In the genomic region with DNA sequence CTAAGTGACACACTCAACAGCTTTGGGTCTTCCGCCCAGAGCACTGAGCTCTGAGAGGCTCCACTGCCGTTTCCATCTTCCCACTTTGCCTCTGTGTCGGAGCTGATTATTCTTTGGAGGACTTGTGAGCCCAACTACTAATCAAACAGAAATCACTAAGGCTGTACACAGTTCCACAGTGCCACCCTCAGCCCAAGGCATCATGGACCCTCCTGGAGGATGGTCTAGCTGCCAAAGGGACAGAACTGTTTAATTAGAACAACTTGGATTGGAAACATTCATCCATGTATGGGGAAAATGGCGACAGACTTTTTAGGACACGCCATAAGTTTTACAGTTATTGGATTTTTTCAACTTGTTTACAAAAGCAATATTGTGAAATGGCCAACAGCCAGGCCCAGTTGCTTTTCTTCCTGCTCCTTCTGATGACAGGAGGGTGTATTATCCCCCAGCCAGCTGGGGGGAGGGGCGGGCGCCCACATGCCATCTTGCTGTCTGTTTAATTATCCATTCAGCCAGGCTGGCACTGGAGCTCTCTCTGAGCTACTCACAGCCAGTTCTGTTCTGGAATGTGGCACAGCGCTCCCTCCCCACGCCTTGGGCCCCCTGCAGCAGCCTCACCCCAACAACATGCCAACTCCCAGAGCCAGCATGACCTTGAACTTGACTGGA, we compare ENCODE assay signal across 9 mouse cellular contexts.
DNase-seq lines count a peak whose midpoint lies in the region; ATAC-seq and TF ChIP-seq lines count a peak whose summit lies in the region.
"Had no signal": no experiment of that assay in that cellular context is flagged by ENCODE, and none has a peak within 500 bp of the region (broad histone marks: within the 10 kb centered on the region; RNA-seq: fewer than 3 reads in every experiment).

No protein-coding gene starts in this region.

- no peak overlapping the region for H3K9ac ChIP-seq in lung, embryonic 14.5 days
- H3K9ac ChIP-seq: limb, embryonic 12.5 days had no signal

- no peaks in the 10 kb centered on the region for H3K9me3 ChIP-seq in lung, embryonic 14.5 days (ENCODE audit: low read depth, low read length)
- H3K9me3 ChIP-seq: limb, embryonic 12.5 days had no signal

- 47% methylated on average over 9 of the region's 9 CpGs for WGBS in lung, embryonic 14.5 days

- H3K4me3 ChIP-seq in lung, embryonic 14.5 days (ENCODE audit: low read depth, low read length): no peak overlapping the region
- H3K4me3 ChIP-seq: limb, embryonic 12.5 days had no signal

- DNase-seq in lung, embryonic 14.5 days: peak; percentile 83
- no peak for DNase-seq in lung, adult 18-20 months
- peak; percentile 64 to 71 for DNase-seq in kidney, postnatal 36 days
- DNase-seq in lung, postnatal 4 days: peak; percentile 25 to 69
- no peak for DNase-seq in urinary bladder, postnatal 14 days (ENCODE audit: low spot score)
- no peak for DNase-seq in MN1 (ENCODE audit: low spot score)

- 0 out of 2 replicates have a peak, but pooled peaks cover 6% of the 10 kb centered on the region for H3K4me1 ChIP-seq in lung, embryonic 14.5 days (ENCODE audit: insufficient read depth)

- ATAC-seq in lung, embryonic 14.5 days (ENCODE audit: insufficient read depth): peak; percentile 60
- ATAC-seq in frontal cortex, adult (ENCODE audit: low TSS enrichment): peak; percentile 57; the same call in 1 of the 2 replicates
- no peak for ATAC-seq in granulocyte monocyte progenitor cell, adult 5-6 weeks (replicated peaks; ENCODE audit: poor library complexity, severe bottlenecking)

- no peak for TF ChIP-seq CTCF in lung, embryonic 14.5 days (IDR thresholded peaks at IDR 0.05; ENCODE audit: low read depth)

- peak overlapping the region; percentile 44; the same call in 1 of the 2 replicates for H3K27ac ChIP-seq in lung, embryonic 14.5 days (ENCODE audit: low read depth)
- H3K27ac ChIP-seq: limb, embryonic 12.5 days had no signal

- no peaks in the 10 kb centered on the region for H3K36me3 ChIP-seq in lung, embryonic 14.5 days (ENCODE audit: insufficient read depth)
- H3K36me3 ChIP-seq: limb, embryonic 12.5 days had no signal

- no peaks in the 10 kb centered on the region for H3K27me3 ChIP-seq in lung, embryonic 14.5 days (ENCODE audit: insufficient read depth, low read length)
- H3K27me3 ChIP-seq: limb, embryonic 12.5 days had no signal

- H3K4me2 ChIP-seq in lung, embryonic 14.5 days: no peak overlapping the region
- H3K4me2 ChIP-seq: limb, embryonic 12.5 days had no signal

Comparison
In these comparisons a context has a peak if more than half of its experiments do, and no peak if none do; other contexts are left out.
1. DNase-seq: peak in lung, embryonic 14.5 days (single experiment), kidney, postnatal 36 days (2 of 2) and lung, postnatal 4 days (2 of 2); none in lung, adult 18-20 months (0 of 2), urinary bladder, postnatal 14 days (single experiment) and MN1 (single experiment).